Mouse (Mus musculus) embryonic facial prominence, embryonic 11.5 days (tissue): Measurements from ENCODE around the gene Ski. TPM values are rescaled to one million over a fixed set of nuclear protein-coding genes. Genes with fewer than 3 reads are reported as not detected.

Experiments
- ATAC-seq: fragments of 200-750 bp; cut with Nextera tagmentation; replicated peaks from 2 replicates; pipeline ENCODE4 v1.8.0; 2017; ENCODE audit warnings: low read depth; ENCODE audit not compliant: insufficient number of reproducible peaks, low FRiP score, low TSS enrichment
- DNase-seq: peaks from one replicate; pipeline ENCODE4 v3.0.0-alpha.2; 2015; ENCODE audit warnings: low spot score
- H3K27ac ChIP-seq: fragments of 300-500 bp; sonication (generic); replicated peaks from 2 replicates; pipeline ENCODE4 v1.5.1; 2014; ENCODE audit warnings: mild to moderate bottlenecking, low read depth, low read length, control low read depth
- H3K27me3 ChIP-seq: fragments of 300-500 bp; sonication (generic); 2 replicates; pipeline ENCODE4 v1.6.1; 2014; ENCODE audit warnings: mild to moderate bottlenecking, low read length, moderate library complexity, mixed read lengths; ENCODE audit not compliant: control insufficient read depth, insufficient read depth
- H3K36me3 ChIP-seq: fragments of 300-500 bp; sonication (generic); replicated peaks from 2 replicates; pipeline ENCODE4 v1.6.1; 2014; ENCODE audit warnings: low read depth, mild to moderate bottlenecking, low read length, moderate library complexity, mixed read lengths; ENCODE audit not compliant: control insufficient read depth, insufficient read depth
- H3K4me1 ChIP-seq: fragments of 300-500 bp; sonication (generic); 2 replicates; pipeline ENCODE4 v1.6.1; 2014; ENCODE audit warnings: low read length, mixed read lengths; ENCODE audit not compliant: control insufficient read depth, insufficient read depth
- H3K4me2 ChIP-seq: fragments of 300-500 bp; sonication (generic); 2 replicates; pipeline ENCODE4 v1.6.1; 2014; ENCODE audit warnings: low read depth, mild to moderate bottlenecking, control low read depth, low read length, moderate library complexity
- H3K4me3 ChIP-seq: fragments of 300-500 bp; sonication (generic); 2 replicates; pipeline ENCODE4 v1.5.1; 2014; ENCODE audit warnings: low read depth, low read length, control low read depth
- H3K9ac ChIP-seq: fragments of 300-500 bp; sonication (generic); replicated peaks from 2 replicates; pipeline ENCODE4 v1.6.1; 2014; ENCODE audit warnings: mild to moderate bottlenecking, control low read depth, low read length
- H3K9me3 ChIP-seq: fragments of 300-500 bp; sonication (generic); replicated peaks from 2 replicates; pipeline ENCODE4 v1.6.1; 2016; ENCODE audit warnings: mild to moderate bottlenecking, low read length, inconsistent platforms, mixed read lengths; ENCODE audit not compliant: control insufficient read depth
- WGBS: fragments of 180-500 bp; shearing (Covaris S2); extraction: QIAGEN DNeasy Blood & Tissue Kit; methylation state at CpG from one replicate; pipeline ENCODE4 v1.1.7; 2014; 5-methylcytosine and 5-hydroxymethylcytosine counted together
- polyA plus RNA-seq: library from polyadenylated mRNA; unstranded; fragments of >200 nt; fragmentation: Nextera tagmentation; extraction: Ambion mirVana; gene quantifications from 2 replicates; pipeline ENCODE4 v1.2.1, GENCODE M21; 2014

Ski gene
- polyA plus RNA-seq, 1 experiment from 2014 or later = 15.4 TPM

DNA sequence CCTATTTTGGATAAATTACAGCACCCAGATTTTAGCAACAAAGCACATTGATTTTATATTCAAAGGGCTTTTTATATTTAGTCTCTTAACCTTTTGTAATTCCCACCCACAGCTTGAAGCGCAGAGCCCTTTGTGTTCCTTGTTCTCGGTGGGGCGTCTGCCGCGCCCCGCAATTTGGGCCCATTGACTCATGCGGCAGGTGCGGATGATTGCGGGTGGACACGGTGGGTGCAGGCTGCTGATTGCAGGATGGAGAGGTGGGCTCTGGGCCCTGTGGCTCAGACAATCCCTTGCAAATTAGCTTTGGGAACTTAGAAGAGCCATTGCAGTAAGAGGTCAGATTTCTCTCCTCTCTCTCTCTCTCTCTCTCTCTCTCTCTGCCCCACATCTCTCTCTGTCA lies 104.1 kb downstream of the Ski start:
- H3K27ac ChIP-seq = no peak overlapping the region
- WGBS = 86% methylated on average over 10 of the region's 10 CpGs

DNA sequence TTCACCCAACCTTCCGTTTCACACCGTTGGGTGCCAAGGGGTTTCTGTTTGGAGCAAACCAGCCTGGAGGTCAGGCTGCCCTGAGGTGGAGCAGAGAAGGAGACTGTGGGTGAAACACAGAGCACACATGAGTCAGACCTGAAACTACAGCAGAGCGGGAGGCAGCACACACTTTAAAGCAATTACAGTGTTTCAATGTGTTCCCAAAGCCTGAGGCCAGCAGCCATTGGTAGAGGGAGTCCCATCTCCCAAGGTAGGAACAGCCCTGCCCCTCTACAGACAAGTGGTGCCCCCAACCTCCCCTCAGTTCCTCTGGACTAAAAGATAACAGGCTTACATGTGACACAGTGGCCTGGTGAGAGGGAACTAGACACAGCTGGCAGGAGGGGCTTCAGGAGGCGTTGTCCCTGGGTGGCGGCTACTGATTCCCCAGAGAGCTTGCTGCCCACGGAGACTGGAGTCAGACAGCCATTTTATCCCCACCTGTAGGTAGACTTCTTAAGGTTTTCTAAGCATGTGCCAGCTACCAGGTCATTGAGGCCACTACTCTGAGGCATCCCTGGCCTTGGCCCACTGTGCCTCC lies 104.9 kb downstream of the Ski start:
- Histone ChIP-seq H3K4me1 (peaks cover 2% of the 10 kb centered on the region; the same call in 1 of the 2 replicates), H3K4me2 (no peak overlapping the region), H3K27ac (no peak overlapping the region), H3K9me3 (no peaks in the 10 kb centered on the region), H3K4me3 (no peak overlapping the region), H3K9ac (no peak overlapping the region), H3K27me3 (no peaks in the 10 kb centered on the region), H3K36me3 (no peaks in the 10 kb centered on the region)
- ATAC-seq (no peak), DNase-seq (no peak)
- 68% methylated on average over 6 of the region's 6 CpGs for WGBS

More for the DNA sequence above, 104.1 kb downstream of the Ski start:
- Histone ChIP-seq H3K36me3 (no peaks in the 10 kb centered on the region), H3K9me3 (no peaks in the 10 kb centered on the region), H3K4me3 (no peak overlapping the region), H3K27me3 (no peaks in the 10 kb centered on the region), H3K4me1 (peaks cover 2% of the 10 kb centered on the region; the same call in 1 of the 2 replicates), H3K4me2 (no peak overlapping the region), H3K9ac (no peak overlapping the region)
- DNase-seq = no peak
- ATAC-seq = no peak

- no peak overlapping the region for H3K27ac ChIP-seq
These were observed 105.8 kb downstream of the Ski start for GRCm38 (mm10) chr4:155116607-155117006.

GRCm38 (mm10) chr4:155113766-155114410 lies 108.5 kb downstream of the Ski start:
- WGBS = 67% methylated on average over 8 of the region's 8 CpGs

More at GRCm38 (mm10) chr4:155116607-155117006, 105.8 kb downstream of the Ski start:
- Histone ChIP-seq H3K36me3 (no peaks in the 10 kb centered on the region), H3K4me1 (no peaks in the 10 kb centered on the region; the same call in 1 of the 2 replicates), H3K9ac (no peak overlapping the region), H3K27me3 (no peaks in the 10 kb centered on the region), H3K4me3 (no peak overlapping the region), H3K9me3 (no peaks in the 10 kb centered on the region), H3K4me2 (no peak overlapping the region)
- ATAC-seq (no peak), DNase-seq (no peak)
- WGBS = 73% methylated on average over 4 of the region's 4 CpGs

DNA sequence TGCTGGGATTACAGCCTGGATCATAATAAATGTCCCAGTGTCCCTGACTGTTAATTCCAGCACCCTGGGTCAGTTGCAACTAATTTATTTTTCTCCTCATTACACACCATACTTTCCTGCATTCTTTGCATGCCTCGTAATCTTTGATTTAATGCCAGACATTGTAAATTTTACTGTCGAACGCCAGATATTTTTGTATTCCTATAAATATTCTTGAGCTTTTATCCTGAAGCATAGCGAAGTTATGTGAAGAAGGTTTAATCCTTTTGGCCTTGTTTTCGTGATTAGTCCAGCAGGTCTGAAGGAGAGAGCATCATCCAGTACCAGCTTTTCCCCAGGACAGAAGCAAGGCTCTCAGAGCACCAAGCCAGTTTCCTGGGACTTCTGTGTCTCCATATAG lies 112.9 kb downstream of the Ski start:
- Histone ChIP-seq H3K36me3 (no peaks in the 10 kb centered on the region), H3K27me3 (no peaks in the 10 kb centered on the region), H3K9me3 (no peaks in the 10 kb centered on the region), H3K27ac (no peak overlapping the region), H3K4me3 (no peak overlapping the region), H3K9ac (no peak overlapping the region), H3K4me1 (no peaks in the 10 kb centered on the region; the same call in 1 of the 2 replicates), H3K4me2 (no peak overlapping the region)
- WGBS = 84% methylated on average over 5 of the region's 5 CpGs
- DNase-seq (no peak), ATAC-seq (no peak)

More at GRCm38 (mm10) chr4:155113766-155114410, 108.5 kb downstream of the Ski start:
- DNase-seq (no peak), ATAC-seq (no peak)
- no peak overlapping the region for H3K4me2 ChIP-seq
- H3K9ac ChIP-seq = no peak overlapping the region
- H3K4me3 ChIP-seq = no peak overlapping the region
- no peaks in the 10 kb centered on the region for H3K27me3 ChIP-seq
- H3K27ac ChIP-seq = no peak overlapping the region
- no peaks in the 10 kb centered on the region for H3K36me3 ChIP-seq
- H3K9me3 ChIP-seq = no peaks in the 10 kb centered on the region
- H3K4me1 ChIP-seq = no peaks in the 10 kb centered on the region; the same call in 1 of the 2 replicates

DNA sequence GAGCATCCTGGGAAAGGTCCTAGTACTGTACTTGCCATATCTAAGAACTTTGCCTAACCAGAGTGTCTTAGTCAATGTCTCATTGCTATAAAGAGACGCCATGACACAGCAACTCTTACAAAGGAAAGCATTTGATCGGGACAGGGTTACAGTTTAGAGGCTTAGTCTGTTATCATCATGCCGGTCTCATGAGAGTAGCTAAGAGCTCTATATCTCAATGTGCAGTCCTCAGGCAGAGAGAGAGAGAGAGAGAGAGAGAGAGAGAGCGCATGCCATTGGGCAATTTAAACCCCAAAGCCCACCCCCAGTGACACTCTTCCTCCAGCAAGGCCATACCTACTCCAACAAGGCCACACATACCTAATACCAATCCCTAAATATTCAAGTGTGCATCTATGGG lies 114.5 kb downstream of the Ski start:
- Histone ChIP-seq H3K4me2 (no peak overlapping the region), H3K4me3 (no peak overlapping the region), H3K4me1 (no peaks in the 10 kb centered on the region), H3K9ac (no peak overlapping the region), H3K9me3 (no peaks in the 10 kb centered on the region), H3K36me3 (no peaks in the 10 kb centered on the region), H3K27ac (no peak overlapping the region), H3K27me3 (no peaks in the 10 kb centered on the region)
- 91% methylated on average over 4 of the region's 4 CpGs for whole genome bisulfite sequencing
- DNase-seq (no peak), ATAC-seq (no peak)

Other genes with a start within 250 kb of the Ski start
- gene Plch2, start 165.8 kb downstream of the Ski start, polyA plus RNA-seq = 1.4 and 2.1 TPM in 2 replicates
- gene Pex10, start 155.6 kb downstream of the Ski start, polyA plus RNA-seq = 7.3 and 7.4 TPM in 2 replicates
- gene Rer1, start 136.2 kb downstream of the Ski start, polyA plus RNA-seq = 164 and 173 TPM in 2 replicates
- 3.3 and 3.5 TPM in 2 replicates for gene Morn1, start 136.0 kb downstream of the Ski start, polyA plus RNA-seq
- 87.8 and 93.4 TPM in 2 replicates for gene Faap20, start 27.2 kb upstream of the Ski start, polyA plus RNA-seq
- gene Prkcz, start 138.8 kb upstream of the Ski start, polyA plus RNA-seq = 8.1 and 12.9 TPM in 2 replicates
- not detected in 2 replicates for gene Gabrd, start 175.5 kb upstream of the Ski start, polyA plus RNA-seq
- 4.8 and 5.6 TPM in 2 replicates for gene Cfap74, start 186.6 kb upstream of the Ski start, polyA plus RNA-seq
- gene Tmem52, start 246.5 kb upstream of the Ski start, polyA plus RNA-seq = not detected in 2 replicates